Mouse (Mus musculus) bone marrow macrophage, adult 2 months (primary cell): ENCODE data around the gene Creb5. TPM values are rescaled to one million over a fixed set of nuclear protein-coding genes. Genes with fewer than 3 reads are reported as not detected.

ENCODE experiments used
- H3K27ac ChIP-seq: 2 replicates; pipeline ENCODE4 v1.5.1; 2012; ENCODE audit warnings: low read depth, low read length; ENCODE audit not compliant: insufficient read depth
- H3K4me1 ChIP-seq: 2 replicates; pipeline ENCODE4 v1.6.1; 2012; ENCODE audit warnings: low read length; ENCODE audit not compliant: control insufficient read depth, insufficient read depth
- H3K4me3 ChIP-seq: 2 replicates; pipeline ENCODE4 v1.5.1; 2012; ENCODE audit warnings: mild to moderate bottlenecking, low read length, moderate library complexity; ENCODE audit not compliant: insufficient read depth
- CTCF ChIP-seq: IDR thresholded peaks from 2 replicates; pipeline ENCODE4 v1.5.1; 2012; ENCODE audit warnings: low read depth, mild to moderate bottlenecking, low read length, moderate library complexity
- POLR2A ChIP-seq: IDR thresholded peaks from 2 replicates; pipeline ENCODE4 v1.6.1; 2012; ENCODE audit warnings: mild to moderate bottlenecking, low read depth, low read length, borderline replicate concordance
- polyA plus RNA-seq: library from polyadenylated mRNA; stranded (reverse); fragments of >200 nt; gene quantifications from 2 replicates; pipeline ENCODE4 v1.2.4, GENCODE M21; 2012; ENCODE audit not compliant: missing spikeins, insufficient read depth, insufficient read length

The Creb5 gene
- polyA plus RNA-seq, 1 experiment: 26.2 TPM

DNA sequence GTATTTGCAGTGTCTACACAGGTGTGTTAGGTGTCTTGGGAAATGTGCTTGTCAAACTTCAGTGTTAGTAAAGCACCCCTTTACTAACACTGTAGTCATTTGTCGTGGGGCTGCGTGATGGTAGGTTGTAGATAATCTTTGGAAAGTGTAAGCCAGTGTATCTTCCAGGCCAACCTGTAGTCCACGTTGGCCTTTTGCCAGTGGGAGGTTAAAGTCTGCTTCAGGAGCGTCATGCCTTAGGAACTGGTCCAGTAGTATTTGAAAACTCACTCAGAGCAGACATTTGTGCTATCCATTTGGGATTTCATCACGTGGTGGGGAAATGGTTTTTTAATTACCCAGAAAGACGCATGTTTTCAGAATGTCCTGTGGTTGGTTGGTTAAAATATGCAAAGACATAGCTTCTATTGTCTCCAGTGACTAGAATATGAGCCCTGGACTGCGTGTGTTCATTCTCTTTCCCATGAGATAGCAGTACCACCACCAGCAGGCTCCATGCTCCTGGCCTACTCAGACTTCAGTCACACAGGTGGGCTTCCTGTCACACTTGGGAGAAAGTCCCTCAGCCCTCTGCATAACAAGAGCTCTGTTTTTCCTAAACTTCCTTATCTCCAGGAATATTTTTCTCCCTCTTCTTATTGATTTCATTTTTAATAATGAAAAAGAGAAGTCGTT is 212.7 kb downstream of the Creb5 start:
- Histone ChIP-seq H3K4me3 (no peak overlapping the region), H3K27ac (no peak overlapping the region), H3K4me1 (peaks cover 10% of the 10 kb centered on the region)
- TF ChIP-seq CTCF: no peak
- TF ChIP-seq POLR2A: no peak

DNA sequence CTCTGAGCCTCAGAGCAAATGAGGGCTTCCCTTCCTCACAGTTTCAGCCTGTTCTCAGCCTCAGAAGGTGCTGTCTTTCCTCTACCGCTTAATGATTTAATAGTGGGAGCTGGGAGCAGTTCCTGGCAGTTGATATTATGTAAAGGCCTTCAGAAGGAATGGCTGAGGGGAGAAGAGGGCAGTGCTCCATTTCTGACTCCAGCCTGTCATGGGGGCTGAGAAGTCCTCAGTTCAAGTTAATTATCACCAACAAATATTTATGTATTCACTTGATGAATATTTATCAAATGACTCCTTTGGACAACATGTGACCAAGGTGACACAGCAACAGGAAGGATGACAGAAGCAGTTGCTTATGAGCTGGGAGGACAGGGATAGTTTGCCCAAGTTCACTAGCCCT is 214.2 kb downstream of the Creb5 start:
- Histone ChIP-seq H3K4me3 (no peak overlapping the region), H3K4me1 (peaks cover 10% of the 10 kb centered on the region), H3K27ac (no peak overlapping the region)
- TF ChIP-seq POLR2A (no peak), CTCF (no peak)

DNA sequence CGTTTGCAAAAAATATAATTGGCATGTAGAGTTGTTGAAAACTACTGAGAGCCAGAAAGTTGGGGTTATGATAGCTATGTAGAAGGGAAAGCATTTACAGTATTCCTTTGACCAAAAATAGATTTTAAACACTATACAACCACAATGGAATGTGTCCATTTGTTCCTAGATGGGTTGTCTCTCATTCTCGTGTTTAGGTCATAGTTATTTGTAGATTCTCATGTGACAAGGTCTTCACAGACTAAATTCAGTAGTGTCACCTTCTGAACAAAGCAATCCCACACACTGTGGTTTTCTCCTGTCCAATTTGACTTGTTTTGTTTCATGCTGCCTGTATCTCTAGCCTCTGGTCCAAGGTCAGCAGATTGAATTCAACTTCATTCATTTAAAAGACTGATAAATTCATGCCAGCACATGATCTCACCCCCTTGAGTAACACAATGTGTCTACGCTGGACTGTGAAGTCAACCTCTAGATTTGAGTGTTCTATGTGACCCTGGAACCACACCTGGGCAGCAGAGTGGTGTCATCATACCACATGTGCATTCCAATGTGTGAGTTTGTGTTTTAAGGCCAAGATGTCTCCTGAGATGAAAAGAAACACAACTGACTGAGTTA is 220.0 kb downstream of the Creb5 start:
- H3K27ac ChIP-seq: no peak overlapping the region
- H3K4me3 ChIP-seq: no peak overlapping the region
- no peak for TF ChIP-seq CTCF
- no peak for TF ChIP-seq POLR2A
- peaks cover 27% of the 10 kb centered on the region for H3K4me1 ChIP-seq

DNA sequence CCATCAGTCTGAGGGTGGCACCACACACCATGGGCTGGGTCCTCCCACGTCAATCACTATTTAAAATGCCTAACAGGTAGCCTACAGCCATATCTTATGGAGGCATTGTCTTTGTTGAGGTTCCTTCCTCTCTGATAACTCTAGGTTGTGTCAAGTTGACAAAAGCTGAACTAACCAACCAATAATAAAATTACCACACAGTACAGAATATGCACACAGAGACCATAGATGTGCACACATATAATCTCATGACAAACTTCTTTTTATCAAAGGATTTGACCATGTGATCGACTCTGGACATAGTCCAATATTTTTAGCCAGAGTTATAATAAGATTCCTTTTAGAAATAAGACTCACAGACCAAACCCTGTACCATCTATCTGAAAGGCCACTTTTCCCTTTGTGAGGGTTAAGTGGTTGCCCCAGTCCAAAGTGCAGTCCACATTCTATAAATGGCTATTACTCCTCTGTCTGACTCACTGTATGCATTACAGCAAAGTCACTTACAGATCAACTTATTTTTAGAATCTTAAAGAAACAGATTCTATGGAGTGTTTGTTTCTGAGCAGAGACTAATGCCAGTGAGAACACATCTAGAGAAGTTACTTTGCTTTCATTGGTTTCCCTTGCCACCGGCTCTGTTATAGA is 221.9 kb downstream of the Creb5 start:
- TF ChIP-seq CTCF: no peak
- no peak for TF ChIP-seq POLR2A
- Histone ChIP-seq H3K4me3 (no peak overlapping the region), H3K27ac (no peak overlapping the region), H3K4me1 (peaks cover 23% of the 10 kb centered on the region)

DNA sequence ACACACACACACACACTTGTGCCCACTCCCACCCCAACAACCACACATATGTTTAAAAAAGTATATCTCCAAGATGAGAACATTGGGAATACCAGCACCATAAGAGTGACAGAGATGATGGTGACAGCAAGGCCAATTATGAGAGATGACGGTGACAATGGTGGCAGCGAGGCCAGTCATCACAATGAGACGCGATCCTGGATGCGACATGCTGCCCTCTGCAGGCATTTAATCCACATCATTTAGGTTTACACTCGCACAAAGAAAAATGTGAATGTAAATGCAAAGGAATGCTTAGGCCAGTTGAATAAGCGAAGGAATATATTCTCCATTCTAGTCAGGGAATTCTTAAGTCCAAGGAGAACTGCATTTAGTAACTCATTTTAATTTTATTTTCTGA is 222.9 kb downstream of the Creb5 start:
- H3K27ac ChIP-seq: no peak overlapping the region

DNA sequence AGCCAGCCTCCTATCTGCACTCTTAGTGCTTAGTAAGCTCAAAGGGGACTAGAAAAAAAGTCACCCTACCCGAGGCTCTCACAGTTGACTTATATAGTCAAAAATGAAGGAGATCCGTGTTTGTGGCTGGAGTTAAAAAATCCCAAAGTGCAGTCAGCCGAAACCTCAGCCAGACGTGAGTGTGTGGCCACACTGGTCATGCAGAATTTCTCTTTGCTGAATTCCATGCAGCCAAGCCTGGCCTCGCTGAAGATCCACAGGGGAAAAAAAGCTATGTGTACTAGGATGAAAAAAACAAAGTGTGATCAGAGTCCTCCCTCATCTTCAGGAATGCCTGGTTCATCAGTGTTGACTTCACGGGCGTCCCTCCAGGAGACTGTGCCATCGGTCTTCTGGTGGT is 225.2 kb downstream of the Creb5 start:
- Histone ChIP-seq H3K4me1 (peaks cover 22% of the 10 kb centered on the region), H3K27ac (no peak overlapping the region), H3K4me3 (no peak overlapping the region)
- no peak for TF ChIP-seq CTCF
- no peak for TF ChIP-seq POLR2A

More for the DNA sequence above, 222.9 kb downstream of the Creb5 start:
- Histone ChIP-seq H3K4me1 (peaks cover 23% of the 10 kb centered on the region), H3K4me3 (no peak overlapping the region)
- TF ChIP-seq CTCF (no peak), POLR2A (no peak)

DNA sequence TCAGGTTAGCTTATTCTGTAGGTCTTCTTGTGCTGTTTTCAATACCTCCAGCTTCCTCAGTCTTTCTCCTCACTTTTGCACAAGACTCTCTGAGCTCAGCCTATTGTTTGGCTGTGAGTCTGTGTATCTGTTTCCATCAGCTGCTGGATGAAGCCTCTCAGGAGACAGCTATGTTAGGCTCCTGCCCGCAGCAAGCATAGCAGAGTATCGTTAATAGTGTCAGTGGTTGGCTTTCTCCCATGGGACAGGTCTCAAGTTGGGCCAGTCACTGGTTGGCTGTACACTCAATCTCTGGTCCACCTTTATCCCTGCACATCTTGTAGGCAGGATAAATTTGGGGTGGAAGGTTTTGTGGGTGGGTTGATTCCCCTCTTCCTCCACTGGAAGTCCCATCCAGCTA is 226.3 kb downstream of the Creb5 start:
- Histone ChIP-seq H3K4me1 (peaks cover 15% of the 10 kb centered on the region), H3K27ac (no peak overlapping the region), H3K4me3 (no peak overlapping the region)
- no peak for TF ChIP-seq POLR2A
- TF ChIP-seq CTCF: no peak

DNA sequence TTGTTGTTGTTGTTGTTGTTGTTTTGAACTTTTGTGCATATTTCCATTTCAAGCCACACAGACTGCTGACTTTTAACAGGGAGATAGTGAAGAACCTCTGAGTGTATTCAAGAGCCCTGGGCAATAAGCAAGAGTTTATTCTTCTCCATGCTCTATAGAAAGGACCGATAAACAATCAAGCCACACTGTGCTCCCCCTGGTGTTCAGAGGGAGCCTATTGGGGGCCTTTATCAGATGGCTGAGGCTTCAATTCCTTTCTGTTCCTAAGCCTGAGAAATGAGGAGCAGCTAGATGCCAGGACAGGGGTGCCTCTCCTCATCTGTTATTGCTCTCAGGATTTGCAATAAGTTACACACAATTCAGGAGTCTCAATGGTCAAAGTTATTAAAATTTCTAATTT is 227.8 kb downstream of the Creb5 start:
- Histone ChIP-seq H3K27ac (no peak overlapping the region), H3K4me3 (no peak overlapping the region), H3K4me1 (peaks cover 8% of the 10 kb centered on the region)
- TF ChIP-seq POLR2A (no peak), CTCF (no peak)

DNA sequence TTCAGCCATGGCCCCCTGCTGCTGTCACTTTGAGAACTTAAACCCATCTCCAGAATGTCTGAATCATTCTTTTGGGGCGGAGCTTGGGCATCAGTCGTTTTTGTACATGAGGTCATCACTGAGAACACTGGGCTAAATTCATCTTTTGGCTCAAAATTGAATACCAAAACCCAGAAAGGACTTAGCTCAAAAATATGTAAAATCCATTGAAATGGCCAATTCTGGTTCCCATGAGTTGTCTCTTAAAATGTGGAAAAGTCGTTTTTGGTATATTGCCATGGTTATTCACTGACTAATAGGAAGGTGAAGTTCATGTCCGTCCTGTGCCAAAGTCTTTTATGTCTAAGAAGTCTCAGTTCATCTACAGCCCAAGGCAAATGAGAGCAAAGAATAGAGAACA is 228.5 kb downstream of the Creb5 start:
- H3K4me3 ChIP-seq: no peak overlapping the region

DNA sequence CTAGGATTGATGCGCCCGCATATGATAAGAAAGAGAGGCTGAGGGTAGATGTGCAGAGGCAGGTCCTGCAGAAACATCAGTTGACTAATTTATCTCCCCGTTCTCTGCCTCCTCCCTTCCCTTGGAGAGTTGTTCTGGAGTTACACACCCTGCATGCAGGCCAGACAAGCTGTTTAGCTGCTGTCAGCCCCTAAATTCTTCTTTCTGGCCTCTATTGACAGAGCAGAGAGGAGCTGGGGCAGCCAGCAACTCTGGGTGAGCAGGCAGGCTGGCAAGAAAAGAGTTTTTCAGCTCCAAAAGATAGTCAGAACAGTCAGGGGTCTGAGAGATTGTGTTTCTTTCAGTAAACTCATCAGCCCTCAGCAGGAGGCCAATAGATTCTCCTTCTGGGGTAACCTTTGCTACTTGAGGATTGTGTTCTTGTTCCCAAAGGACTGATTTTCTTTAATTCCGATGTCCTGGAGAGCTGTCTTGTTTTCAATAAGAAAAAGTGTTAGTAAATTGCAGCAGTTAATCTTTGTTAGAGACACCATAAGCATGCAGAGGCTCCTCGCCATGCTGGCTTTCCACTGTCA is 230.4 kb downstream of the Creb5 start:
- no peak overlapping the region for H3K27ac ChIP-seq
- no peak overlapping the region for H3K4me3 ChIP-seq
- H3K4me1 ChIP-seq: peaks cover 2% of the 10 kb centered on the region; the same call in 1 of the 2 replicates
- TF ChIP-seq POLR2A (no peak), CTCF (no peak)

More for the DNA sequence above, 228.5 kb downstream of the Creb5 start:
- Histone ChIP-seq H3K4me1 (peaks cover 4% of the 10 kb centered on the region), H3K27ac (no peak overlapping the region)
- TF ChIP-seq CTCF: no peak
